Mouse (Mus musculus): ENCODE data around the gene Acsl1.

Gene Acsl1

DNA sequence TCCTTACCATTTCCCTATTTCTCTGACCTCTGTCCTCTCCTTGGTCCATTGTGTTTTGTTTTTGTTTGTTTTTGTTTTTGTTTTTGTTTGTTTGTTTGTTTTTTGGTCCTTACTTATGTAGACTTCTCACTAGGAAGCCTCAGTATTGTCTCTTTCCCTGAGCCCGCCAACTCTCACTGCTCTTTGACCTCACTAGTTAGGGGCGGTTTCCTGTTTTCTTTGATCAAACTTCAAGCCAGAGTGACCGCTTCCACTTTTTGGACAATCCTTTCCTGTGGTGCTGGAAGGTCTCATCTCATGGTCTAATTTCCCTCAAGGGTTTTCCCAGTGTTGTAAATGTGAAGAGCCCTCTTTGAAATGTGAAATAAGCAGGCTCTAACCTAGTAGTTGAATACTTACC is 33.4 kb downstream of the Acsl1 start:
- no peak for DNase-seq (ENCODE audit: extremely low spot score, low spot score)

DNA sequence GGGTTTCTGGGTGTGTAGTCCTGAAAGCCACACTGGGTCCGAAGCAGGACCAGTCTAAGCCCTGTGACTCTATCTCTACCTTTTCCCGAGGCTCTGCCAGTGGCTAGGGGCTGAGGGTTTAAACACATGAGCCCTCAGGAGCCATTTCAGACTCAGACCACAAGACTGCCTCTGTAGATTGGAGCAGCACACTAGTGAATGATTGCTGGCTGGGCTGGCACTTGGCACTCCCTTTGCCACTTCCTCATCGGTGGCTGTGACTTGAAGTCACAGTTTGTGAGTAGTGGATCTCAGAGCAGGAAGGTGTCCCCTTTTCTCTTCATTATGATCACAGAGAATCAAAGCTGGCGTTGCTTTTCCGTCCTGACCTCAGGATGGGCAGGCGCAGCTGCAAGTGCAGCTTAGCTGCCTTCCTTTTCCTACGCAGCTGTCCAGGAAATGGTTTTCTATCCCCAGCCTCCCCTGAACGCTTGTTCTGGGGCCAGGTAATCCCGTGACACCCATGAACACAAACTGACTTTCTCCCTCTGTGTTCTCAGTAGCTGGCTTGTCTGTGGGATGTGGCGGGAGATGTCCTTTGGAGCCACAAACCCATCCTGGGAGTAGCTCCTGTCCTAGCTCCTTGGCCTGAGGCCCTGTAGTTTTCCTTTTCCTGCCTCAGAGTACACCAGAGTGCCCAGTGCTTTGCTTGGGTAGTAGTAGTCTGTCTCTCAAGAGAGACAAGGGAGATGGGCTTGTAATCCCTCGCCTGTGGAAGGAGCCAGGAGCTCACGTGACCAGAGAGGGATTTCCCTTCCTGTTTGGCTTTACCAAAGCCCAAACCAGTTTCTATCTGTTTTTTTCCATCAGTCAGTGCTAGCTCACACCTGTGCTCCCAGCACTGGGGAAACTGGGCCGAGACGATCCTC is 37.9 kb downstream of the Acsl1 start:
- no peak for DNase-seq (ENCODE audit: extremely low spot score, low spot score)

DNA sequence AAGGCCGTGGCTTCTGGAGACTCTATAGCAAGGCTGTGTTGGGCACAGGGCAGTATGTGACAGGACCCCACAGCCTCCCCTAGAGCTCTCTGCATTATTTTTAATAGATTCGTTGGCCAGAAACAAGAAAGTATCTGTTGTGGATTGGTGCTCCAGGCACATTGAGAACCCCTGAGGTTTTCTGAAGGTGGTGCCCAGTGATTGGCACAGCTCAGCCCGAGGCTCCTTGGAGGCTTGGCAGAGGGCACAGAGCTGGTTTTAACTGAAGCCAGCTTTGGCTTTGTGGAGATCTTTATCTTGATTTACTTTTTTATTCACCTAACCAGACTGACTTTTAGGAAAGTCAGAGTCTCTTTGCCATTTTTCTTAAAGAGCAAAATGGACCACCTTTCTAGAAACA is 38.6 kb downstream of the Acsl1 start:
- no peak for DNase-seq (ENCODE audit: extremely low spot score, low spot score)

DNA sequence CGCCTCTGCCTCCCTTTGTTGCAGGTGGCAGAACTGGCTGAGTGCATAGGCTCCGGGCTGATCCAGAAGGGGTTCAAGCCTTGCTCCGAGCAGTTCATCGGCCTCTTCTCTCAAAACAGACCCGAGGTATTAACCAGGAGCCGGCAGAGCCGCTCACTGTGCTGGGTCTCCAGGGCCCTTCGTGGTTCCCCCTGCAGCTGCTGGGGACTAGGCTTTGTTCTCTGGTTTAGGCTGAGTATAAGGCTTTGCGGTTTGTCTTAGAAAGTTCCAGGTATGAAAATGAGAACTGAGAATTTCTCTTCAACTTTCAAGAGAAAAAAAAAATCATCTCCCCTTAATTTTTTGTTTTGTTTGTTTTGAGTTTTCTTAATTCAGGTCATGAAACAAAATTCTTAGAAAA is 40.5 kb downstream of the Acsl1 start:
- DNase-seq (ENCODE audit: extremely low spot score, low spot score), result no peak

DNA sequence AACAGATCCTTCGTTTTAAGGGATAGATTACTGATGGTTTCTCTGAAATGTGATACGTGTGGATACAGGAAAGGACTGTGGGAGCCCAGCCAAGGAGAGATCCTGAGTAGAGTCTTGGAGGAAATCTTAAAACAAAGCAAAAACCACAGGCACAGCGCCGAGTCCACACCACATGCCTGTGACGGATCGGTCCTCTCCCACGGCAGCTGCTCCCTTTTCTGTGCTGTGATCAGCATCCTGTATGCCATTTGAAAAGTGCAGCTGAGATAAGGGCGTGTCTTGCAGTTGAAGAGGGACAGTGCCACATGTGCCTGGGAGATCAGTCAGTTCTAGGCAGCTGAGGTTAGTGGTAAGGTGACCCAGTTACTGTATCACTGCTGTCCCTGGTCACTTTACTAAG is 41.7 kb downstream of the Acsl1 start:
- DNase-seq (ENCODE audit: extremely low spot score, low spot score), result no peak

DNA sequence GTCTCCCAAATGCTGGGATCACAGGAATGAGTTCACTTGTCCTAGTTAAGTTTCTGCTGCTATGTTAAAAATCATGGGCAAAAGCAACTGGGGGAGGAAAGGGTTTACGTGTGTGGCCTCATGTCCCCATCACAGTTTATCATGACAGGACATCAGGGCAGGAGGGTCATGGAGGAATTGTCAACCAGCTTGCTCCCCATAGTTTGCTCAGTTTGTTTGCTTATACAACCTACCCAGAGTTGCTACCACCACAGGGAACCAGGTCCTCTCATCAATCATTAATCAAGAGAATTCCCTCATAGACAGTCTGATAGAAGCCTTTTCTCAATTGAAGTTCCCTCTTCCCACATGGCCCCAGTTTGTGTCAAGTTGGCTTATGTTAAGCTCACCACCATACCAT is 43.2 kb downstream of the Acsl1 start:
- DNase-seq (ENCODE audit: extremely low spot score, low spot score), result no peak

DNA sequence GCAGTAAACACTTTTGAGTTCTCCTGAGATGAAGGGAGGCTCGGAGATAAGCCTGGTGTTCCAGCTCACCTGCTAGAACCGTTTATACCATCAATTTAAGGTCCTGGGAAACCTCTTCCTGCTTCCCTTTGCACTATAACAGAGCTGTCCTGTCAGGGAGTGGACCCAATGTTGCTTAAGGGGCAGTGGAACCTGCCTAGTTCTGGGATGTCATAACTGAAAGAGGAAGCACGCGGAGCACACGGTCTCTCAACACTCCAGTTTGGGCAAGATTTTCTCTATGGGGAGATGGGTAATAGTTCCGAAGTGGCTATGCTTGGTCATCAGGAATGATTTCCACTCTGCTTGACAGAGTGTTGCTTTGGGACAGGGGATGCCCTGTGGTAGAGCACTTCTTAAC is 49.8 kb downstream of the Acsl1 start:
- no peak for DNase-seq (ENCODE audit: extremely low spot score, low spot score)

DNA sequence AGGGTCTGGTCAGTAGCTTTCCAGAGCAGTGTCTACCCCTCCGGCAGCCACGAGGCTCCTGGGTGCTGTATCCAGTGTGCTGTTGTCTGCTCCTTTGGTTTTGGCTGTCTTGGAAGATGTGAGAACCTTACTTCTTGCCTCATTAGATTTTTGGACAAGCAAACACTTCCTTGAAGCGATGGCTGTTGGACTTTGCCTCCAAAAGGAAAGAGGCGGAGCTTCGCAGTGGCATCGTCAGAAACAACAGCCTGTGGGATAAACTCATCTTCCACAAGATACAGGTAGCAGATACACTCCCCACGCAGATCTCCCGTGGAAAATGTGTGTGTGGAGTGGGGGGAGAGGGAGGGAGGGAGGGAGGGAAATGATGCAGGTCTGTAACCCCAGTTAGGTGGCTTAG is 55.3 kb downstream of the Acsl1 start:
- DNase-seq (ENCODE audit: extremely low spot score, low spot score), result no peak

DNA sequence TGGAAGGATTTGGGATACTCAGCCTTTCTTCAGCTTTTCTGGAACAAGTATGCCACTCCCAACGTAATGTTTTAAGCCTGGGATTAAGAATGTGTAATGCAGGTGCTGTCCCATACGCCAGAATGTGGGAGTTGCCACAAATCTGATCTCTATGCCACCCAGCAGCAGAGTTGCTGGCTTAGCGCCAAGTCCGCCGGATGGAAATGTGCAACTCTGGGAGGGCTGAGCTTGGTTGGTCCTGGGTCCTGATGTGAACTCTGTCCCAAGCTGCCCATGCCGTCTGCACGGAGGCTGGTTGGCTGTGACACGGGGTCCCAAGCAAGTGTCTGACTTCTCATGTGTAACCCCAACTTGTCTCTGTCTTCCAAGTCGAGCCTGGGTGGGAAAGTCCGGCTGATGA is 56.0 kb downstream of the Acsl1 start:
- DNase-seq (ENCODE audit: extremely low spot score, low spot score), result no peak

DNA sequence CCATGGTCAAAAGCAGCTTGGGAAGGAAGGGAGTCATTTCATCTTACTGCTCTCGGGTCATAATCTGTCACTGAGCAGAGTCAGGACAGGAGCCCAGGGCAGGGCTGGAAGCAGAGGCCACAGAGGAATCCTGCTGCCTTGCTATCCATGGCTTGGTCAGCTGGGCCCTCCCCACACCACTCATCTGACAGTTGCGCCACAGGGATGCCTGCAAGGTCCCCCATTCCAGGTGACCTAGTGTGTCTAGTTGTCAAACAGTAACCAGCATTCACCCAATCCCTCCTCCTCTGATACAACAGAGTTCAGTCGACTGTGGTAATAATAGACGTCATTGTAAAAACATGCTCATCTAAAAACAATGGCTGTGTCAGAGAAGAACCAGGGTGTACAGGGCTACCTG is 58.7 kb downstream of the Acsl1 start:
- DNase-seq (ENCODE audit: extremely low spot score, low spot score), result no peak

DNA sequence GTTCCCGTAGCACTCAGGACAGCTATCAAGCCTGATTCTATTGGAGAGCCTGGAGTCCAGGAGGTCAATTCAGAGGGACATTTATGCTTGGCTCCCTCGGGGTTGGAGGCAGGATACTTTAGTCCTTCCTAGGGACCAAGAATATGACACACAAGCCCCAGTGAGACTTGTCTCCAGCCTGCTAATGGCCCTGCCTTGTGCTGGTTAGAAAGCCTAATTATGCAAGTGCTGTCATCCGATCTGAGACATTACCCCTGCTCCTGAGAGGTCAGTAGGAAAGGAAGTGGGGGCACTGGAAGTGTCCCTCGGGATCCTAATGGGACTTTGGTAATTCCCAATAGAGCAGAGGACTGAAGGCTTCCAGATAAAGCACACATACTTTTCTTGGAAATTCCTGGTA is 59.7 kb downstream of the Acsl1 start:
- no peak for DNase-seq (ENCODE audit: extremely low spot score, low spot score)

DNA sequence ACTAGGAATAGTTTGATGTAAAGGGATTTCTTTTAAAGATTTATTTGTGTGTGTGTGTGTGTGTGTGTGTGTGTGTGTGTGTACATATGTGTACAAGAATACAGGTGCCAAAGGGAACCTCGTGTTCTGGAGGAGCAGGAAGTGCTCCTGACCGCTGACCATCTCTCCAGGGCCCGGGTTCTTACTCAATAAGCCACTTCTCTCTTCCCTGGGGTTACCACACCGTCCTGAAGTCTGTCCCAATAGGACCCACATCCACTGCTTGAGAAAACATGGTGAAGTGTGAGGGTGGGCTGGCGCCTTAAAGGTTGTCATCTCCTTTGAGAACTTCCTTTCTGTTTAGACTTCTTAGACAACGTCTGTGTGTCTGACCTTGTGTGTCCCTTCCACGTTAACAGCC is 63.1 kb downstream of the Acsl1 start:
- no peak for DNase-seq (ENCODE audit: extremely low spot score, low spot score)

DNA sequence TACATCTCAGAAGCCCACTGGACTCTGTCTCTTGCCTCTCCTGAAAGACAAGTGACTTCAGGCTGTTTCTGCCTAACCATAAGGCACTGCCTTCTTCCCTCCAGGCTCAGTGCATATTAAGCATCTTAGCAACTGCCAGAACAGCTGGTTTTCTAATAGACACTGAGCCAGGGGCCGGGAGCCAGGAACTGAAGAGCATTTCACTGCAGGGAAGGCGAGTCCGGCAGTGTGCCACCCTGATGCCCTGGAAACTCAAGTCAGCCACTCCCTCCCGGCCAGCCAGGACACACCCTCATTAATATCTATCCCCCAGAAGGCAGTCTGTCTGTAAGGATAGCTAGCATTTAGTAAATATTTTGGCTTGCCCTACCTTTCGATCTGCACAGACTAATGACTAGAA is 68.9 kb downstream of the Acsl1 start:
- peak; percentile 22 for DNase-seq (ENCODE audit: extremely low spot score, low spot score)

DNA sequence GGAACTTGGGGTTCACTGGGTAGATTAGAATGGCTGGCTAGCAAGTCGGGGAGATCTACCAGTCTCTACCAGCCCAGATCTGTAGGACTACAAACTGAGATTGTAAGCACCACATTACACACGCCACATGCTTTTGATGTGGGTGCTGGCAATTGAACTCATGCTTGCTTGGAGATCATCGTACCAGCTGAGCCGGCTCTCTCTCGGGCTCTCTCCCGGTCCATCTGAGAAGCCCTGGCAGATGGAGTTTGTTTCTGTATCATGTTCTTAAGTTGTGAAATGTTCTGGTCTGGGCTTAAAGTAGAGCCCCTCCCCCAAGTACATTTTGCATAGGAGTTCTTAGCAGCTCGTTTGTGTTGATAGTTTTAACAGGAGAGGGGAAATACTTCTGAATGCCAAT is 72.4 kb downstream of the Acsl1 start:
- DNase-seq (ENCODE audit: extremely low spot score, low spot score), result no peak

DNA sequence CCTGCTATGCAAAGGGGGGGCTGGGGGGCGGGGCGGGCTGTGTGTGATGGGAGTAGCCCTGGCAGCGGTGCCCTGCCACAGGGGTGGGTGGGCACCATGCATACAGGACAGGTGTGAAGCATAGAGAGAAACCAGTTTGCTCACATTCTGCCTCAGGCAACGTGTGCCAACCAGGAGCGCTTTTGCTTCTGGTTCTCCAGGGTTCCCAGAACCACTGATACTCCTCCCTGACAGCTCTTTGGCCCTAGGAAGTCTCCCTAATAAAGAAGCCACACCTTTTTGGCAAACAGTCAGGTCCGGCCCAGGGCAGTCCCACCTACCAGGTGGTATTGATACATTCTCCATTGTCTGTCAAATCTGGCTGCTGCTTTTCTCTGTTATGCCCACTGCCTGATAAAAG is 72.8 kb downstream of the Acsl1 start:
- no peak for DNase-seq (ENCODE audit: extremely low spot score, low spot score)

DNA sequence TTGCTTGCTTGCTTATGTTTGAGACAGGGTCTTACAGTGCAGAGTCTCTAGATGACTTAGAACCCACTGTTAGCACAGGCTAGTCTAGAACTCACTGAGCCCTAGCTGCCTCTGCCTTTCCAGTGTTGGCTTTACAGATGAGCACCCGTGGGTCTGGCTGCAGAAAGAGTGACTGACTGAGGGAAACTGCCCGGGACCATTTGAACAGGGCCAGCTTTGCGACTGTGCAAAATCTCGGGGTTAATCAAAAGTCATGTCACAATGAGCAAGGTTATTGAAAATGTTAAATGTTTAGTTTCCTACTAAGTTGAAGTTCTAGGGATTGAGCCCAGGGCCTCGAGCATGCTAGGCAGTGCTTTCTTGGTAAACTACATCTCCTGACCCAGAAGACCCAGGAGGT is 75.0 kb downstream of the Acsl1 start:
- no peak for DNase-seq (ENCODE audit: extremely low spot score, low spot score)

DNA sequence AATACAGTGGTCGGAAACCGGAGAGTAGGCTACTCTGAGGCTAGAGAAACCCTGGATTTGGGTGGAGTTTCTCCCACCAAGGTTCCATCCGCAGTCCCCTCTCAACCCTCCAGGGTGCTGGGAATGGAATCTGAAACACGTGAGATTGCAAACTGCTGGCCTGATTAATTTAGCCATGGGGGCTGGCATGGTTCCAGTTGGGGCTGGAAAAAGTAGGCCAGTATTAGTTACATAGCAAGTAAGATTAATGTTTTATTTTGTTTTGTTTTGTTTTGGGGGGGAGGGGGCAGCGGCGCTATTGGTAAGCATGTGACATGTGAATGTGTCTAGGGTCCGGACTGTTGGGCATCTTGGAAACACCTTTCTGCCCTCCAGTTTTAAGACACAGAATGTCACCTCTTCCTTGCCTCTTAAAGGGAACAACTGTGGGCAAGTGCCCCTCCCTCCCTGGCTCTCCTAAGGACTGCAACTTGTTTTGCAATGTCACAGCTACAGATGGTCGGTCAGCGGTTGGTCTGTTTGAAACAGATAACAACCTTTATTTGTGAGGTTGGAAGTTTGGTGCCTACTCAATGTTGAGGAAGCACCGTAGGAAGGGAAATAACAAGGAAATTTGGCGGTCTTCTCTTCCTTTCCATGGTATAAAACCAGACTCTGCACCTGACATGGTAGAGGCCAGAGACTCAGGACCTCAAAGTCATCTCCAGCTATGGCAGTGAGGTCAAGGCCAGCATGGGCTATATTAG is 75.8 kb downstream of the Acsl1 start:
- DNase-seq (ENCODE audit: extremely low spot score, low spot score), result no peak

DNA sequence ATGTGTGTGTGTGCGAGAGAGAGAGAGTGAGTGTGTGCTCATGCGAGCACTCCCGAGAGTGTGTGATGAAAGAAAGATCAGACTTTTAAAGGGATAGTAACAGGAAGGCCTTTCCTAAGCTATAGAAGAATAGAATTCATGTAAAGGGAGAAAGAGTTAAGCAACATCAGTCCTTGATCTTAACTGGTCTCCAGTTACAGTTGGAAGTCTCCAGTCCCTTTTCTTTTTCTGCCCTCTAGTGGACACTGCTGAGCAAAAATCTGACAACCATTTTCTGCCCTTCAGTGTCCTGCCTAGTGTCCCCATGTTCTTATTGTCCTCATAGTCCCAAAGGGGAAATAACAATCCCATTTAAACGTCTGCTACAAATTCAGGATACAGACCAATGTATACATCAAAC is 76.4 kb downstream of the Acsl1 start:
- DNase-seq (ENCODE audit: extremely low spot score, low spot score), result peak; percentile 25

DNA sequence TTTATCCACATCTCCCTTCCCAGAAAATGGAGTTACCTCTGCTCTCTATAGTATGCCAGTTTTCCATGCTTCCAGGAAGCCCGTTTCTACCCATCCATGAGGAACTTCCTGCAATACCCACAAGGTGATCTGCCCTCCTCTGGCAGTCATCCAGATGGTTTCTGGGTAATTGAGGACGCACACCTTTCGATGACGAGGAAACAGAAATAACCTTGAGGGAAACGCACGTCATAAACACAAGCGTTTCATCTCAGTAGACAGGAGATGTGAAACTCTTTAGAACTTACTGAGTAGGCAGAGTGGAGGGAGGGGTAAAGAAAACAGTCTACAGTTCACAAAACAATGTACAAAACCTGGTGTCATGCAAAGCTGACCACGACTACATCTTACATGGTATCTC is 79.2 kb downstream of the Acsl1 start:
- no peak for DNase-seq (ENCODE audit: extremely low spot score, low spot score)

DNA sequence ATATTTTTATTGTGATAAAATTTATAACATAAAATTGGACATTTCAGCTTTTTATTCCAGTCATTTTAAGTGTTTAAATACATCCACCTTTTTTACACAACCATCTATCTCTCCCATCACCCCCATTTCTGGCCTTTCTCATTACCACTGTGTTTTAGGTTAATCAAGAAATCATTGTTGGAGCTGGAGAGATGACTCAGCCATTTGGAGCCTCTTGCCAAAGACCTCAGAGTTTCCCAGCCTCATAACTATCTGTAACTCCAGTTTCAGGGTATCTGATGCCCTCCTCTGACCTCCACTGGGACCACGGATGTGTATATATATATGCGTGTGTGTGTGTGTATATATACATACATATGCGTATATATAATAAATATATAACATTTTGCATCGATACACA is 80.2 kb downstream of the Acsl1 start:
- no peak for DNase-seq (ENCODE audit: extremely low spot score, low spot score)

DNA sequence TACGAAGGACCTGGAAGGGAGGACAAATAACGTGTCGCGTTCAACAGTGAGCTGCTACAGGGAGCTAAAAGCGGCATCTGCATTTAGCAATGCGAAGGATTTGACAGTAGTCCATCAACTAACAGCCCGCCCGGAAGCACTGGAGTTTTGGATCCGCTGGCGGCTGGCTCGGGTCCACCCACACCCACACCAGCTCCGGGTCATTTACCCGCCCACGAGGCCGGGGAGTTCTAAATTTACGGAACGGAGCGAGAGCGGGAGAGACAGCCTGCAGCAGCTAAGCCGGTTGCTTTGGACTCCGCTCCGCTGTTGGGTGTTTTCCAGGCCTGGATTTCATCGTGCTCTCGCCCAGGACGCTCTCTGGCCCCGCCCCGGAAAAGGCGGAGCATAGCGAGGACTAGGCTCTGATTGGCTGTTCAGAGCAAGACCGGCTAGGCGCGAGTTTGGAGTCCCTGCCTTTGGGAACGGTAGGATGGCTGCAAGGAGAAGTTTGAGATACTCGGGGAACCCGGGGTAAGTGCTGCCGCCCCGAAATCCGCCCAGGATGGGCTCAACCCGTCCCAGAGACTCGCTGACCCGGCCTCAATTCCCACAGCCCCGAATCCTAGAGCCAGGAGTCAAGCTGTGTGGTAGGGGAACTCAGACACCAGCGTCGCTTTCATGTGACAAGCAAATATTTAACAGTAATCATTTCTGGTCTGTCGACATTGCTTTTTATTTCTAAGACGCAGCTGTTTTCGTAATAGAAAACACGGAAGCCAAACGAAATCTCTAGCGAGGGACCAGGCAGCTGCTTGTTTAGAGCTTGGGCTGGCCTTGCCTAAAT is 81.0 kb downstream of the Acsl1 start, which contains the start of gene Cenpu:
Cenpu (plus strand) TSS at position 414 of the 826 bp plus-strand sequence.
- DNase-seq (ENCODE audit: extremely low spot score, low spot score), result peak; percentile 99

DNA sequence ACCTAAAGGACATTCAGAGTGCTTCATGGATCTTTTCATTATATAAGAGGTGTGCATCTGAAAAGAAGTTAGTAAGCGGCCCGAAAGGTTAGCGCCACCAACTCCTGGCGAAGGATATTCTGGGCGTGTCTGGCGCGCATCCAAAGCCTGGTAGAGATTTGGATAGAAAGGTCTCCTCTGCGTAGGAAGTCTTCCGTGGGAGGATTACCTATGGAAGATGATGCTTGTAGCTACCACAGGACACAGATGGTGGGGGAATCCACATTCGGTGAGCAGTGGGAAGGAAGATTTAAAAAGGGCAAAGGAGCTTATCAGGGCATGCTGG is 81.6 kb downstream of the Acsl1 start:
- no peak for DNase-seq (ENCODE audit: extremely low spot score, low spot score)

Measured in neural tube, embryonic 10.5 days (tissue).